Mouse (Mus musculus): ENCODE measurements around the gene Inf2. TPM values are rescaled to one million over a fixed set of nuclear protein-coding genes. Genes with fewer than 3 reads are reported as not detected.

The Inf2 gene
- polyA plus RNA-seq, 1 experiment from 2014 or later, result 2.2 TPM

- WGBS, result 60% methylated on average over 4 of the region's 4 CpGs
- Histone ChIP-seq H3K4me1 (ENCODE audit: control insufficient read depth, insufficient read depth, low read length) (peaks cover 7% of the 10 kb centered on the region; the same call in 1 of the 2 replicates), H3K4me2 (ENCODE audit: low read depth, severe bottlenecking) (no peak overlapping the region), H3K27ac (replicated peaks; ENCODE audit: low read depth, low read length) (no peak overlapping the region), H3K27me3 (ENCODE audit: control insufficient read depth, insufficient read depth, low read length) (no peaks in the 10 kb centered on the region), H3K4me3 (ENCODE audit: low read depth, low read length) (no peak overlapping the region), H3K36me3 (ENCODE audit: control insufficient read depth, insufficient read depth, low read length) (no peaks in the 10 kb centered on the region), H3K9me3 (ENCODE audit: control insufficient read depth, low read length) (no peaks in the 10 kb centered on the region), H3K9ac (ENCODE audit: low read length) (no peak overlapping the region)
- DNase-seq (ENCODE audit: low spot score) (no peak), ATAC-seq (ENCODE audit: insufficient number of reproducible peaks, low FRiP score, low TSS enrichment, low read depth) (no peak)
Observed at GRCm38 (mm10) chr12:112594989-112595388, 6.4 kb downstream of the Inf2 start.

DNA sequence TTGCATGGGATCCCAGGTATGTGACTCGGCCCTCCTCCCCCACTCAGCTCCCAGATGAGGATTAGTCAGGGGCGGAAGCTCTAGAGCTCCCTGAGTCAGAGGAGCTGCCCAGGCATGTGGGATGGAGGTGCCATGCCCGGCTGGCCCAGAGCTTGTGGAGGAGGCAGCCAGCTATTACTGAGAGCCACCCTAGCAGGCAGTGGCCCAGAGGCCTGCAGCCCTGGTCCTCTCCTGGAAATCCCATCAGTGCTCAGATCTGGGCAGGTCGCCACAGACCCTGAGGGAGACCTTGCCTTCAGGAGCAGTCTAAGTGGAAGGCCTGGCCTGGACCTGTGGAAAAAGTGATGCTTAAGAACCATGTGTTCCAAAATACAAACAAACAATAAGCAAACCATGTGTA lies 7.0 kb downstream of the Inf2 start:
- Histone ChIP-seq H3K27me3 (ENCODE audit: control insufficient read depth, insufficient read depth, low read length) (no peaks in the 10 kb centered on the region), H3K27ac (replicated peaks; ENCODE audit: low read depth, low read length) (no peak overlapping the region)
- WGBS, result 76% methylated on average over 4 of the region's 4 CpGs

DNA sequence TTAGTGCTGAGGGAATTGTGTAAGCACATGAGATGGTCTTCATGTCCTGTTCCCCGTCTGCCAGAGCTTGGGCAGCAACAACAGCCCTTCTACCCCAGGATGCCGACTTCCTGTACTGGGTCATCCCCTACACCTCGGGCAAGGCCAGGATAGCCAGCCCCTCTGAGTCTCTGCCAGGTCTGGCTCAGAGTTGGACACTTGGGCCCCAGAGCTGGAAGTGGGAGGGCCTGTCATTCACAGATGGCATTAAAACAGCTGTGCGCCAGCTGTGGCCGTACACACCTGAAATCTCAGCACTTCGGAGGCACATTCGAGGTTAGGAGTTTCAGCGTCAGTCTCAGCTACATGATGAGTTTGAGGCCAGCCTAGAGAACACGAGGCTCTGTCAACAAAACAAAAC lies 7.9 kb downstream of the Inf2 start:
- WGBS, result 66% methylated on average over 9 of the region's 9 CpGs
- H3K4me1 ChIP-seq (ENCODE audit: control insufficient read depth, insufficient read depth, low read length), result peaks cover 9% of the 10 kb centered on the region; the same call in 1 of the 2 replicates
- no peaks in the 10 kb centered on the region for H3K36me3 ChIP-seq (ENCODE audit: control insufficient read depth, insufficient read depth, low read length)
- H3K9me3 ChIP-seq (ENCODE audit: control insufficient read depth, low read length), result no peaks in the 10 kb centered on the region
- no peak overlapping the region for H3K9ac ChIP-seq (ENCODE audit: low read length)
- no peak overlapping the region for H3K27ac ChIP-seq (replicated peaks; ENCODE audit: low read depth, low read length)
- H3K4me2 ChIP-seq (ENCODE audit: low read depth, severe bottlenecking), result no peak overlapping the region
- no peak overlapping the region for H3K4me3 ChIP-seq (ENCODE audit: low read depth, low read length)
- H3K27me3 ChIP-seq (ENCODE audit: control insufficient read depth, insufficient read depth, low read length), result no peaks in the 10 kb centered on the region
- ATAC-seq (ENCODE audit: insufficient number of reproducible peaks, low FRiP score, low TSS enrichment, low read depth), result no peak
- no peak for DNase-seq (ENCODE audit: low spot score)

More for the DNA sequence above, 7.0 kb downstream of the Inf2 start:
- Histone ChIP-seq H3K9ac (ENCODE audit: low read length) (no peak overlapping the region), H3K4me1 (ENCODE audit: control insufficient read depth, insufficient read depth, low read length) (peaks cover 9% of the 10 kb centered on the region; the same call in 1 of the 2 replicates), H3K9me3 (ENCODE audit: control insufficient read depth, low read length) (no peaks in the 10 kb centered on the region), H3K4me3 (ENCODE audit: low read depth, low read length) (no peak overlapping the region), H3K4me2 (ENCODE audit: low read depth, severe bottlenecking) (no peak overlapping the region), H3K36me3 (ENCODE audit: control insufficient read depth, insufficient read depth, low read length) (no peaks in the 10 kb centered on the region)
- ATAC-seq (ENCODE audit: insufficient number of reproducible peaks, low FRiP score, low TSS enrichment, low read depth) (no peak), DNase-seq (ENCODE audit: low spot score) (no peak)

- no peaks in the 10 kb centered on the region for H3K9me3 ChIP-seq (ENCODE audit: control insufficient read depth, low read length)
- H3K4me2 ChIP-seq (ENCODE audit: low read depth, severe bottlenecking), result no peak overlapping the region
- no peak for ATAC-seq (ENCODE audit: insufficient number of reproducible peaks, low FRiP score, low TSS enrichment, low read depth)
- H3K36me3 ChIP-seq (ENCODE audit: control insufficient read depth, insufficient read depth, low read length), result no peaks in the 10 kb centered on the region
- no peak for DNase-seq (ENCODE audit: low spot score)
- peaks cover 9% of the 10 kb centered on the region; the same call in 1 of the 2 replicates for H3K4me1 ChIP-seq (ENCODE audit: control insufficient read depth, insufficient read depth, low read length)
- whole genome bisulfite sequencing, result 80% methylated on average over 14 of the region's 14 CpGs
- H3K9ac ChIP-seq (ENCODE audit: low read length), result no peak overlapping the region
- H3K27ac ChIP-seq (replicated peaks; ENCODE audit: low read depth, low read length), result no peak overlapping the region
- no peak overlapping the region for H3K4me3 ChIP-seq (ENCODE audit: low read depth, low read length)
- no peaks in the 10 kb centered on the region for H3K27me3 ChIP-seq (ENCODE audit: control insufficient read depth, insufficient read depth, low read length)
Observed at GRCm38 (mm10) chr12:112596891-112597500, 8.4 kb downstream of the Inf2 start.

DNA sequence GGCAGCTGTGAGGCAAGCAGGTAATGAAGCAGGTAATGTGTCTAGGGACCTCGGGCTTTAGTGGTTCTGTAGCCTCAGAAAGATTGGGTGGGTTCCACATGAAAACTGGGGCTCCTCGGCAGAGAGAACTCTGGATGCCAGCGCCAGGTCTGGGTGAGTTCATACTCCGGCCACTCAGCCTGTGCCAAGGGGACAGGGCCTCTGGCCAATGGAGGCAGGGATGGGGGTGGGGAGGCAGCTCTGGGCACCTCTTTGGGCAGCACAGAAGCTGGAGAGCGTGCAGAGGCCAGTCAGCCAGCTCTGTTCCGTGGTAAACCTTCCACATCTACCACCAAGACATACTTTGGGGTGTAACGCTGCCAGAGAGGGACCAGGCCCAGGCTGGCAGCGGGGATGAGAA lies 9.0 kb downstream of the Inf2 start:
- no peak overlapping the region for H3K9ac ChIP-seq (ENCODE audit: low read length)
- no peak overlapping the region for H3K4me3 ChIP-seq (ENCODE audit: low read depth, low read length)
- H3K36me3 ChIP-seq (ENCODE audit: control insufficient read depth, insufficient read depth, low read length), result no peaks in the 10 kb centered on the region
- no peak for DNase-seq (ENCODE audit: low spot score)
- no peaks in the 10 kb centered on the region for H3K9me3 ChIP-seq (ENCODE audit: control insufficient read depth, low read length)
- H3K27ac ChIP-seq (replicated peaks; ENCODE audit: low read depth, low read length), result no peak overlapping the region
- no peak overlapping the region for H3K4me2 ChIP-seq (ENCODE audit: low read depth, severe bottlenecking)
- H3K27me3 ChIP-seq (ENCODE audit: control insufficient read depth, insufficient read depth, low read length), result no peaks in the 10 kb centered on the region
- 83% methylated on average over 8 of the region's 8 CpGs for WGBS
- ATAC-seq (ENCODE audit: insufficient number of reproducible peaks, low FRiP score, low TSS enrichment, low read depth), result no peak
- peaks cover 9% of the 10 kb centered on the region; the same call in 1 of the 2 replicates for H3K4me1 ChIP-seq (ENCODE audit: control insufficient read depth, insufficient read depth, low read length)

- Histone ChIP-seq H3K4me3 (ENCODE audit: low read depth, low read length) (no peak overlapping the region), H3K36me3 (ENCODE audit: control insufficient read depth, insufficient read depth, low read length) (no peaks in the 10 kb centered on the region), H3K4me2 (ENCODE audit: low read depth, severe bottlenecking) (no peak overlapping the region), H3K27me3 (ENCODE audit: control insufficient read depth, insufficient read depth, low read length) (no peaks in the 10 kb centered on the region), H3K9me3 (ENCODE audit: control insufficient read depth, low read length) (no peaks in the 10 kb centered on the region), H3K27ac (replicated peaks; ENCODE audit: low read depth, low read length) (no peak overlapping the region), H3K4me1 (ENCODE audit: control insufficient read depth, insufficient read depth, low read length) (peaks cover 9% of the 10 kb centered on the region; the same call in 1 of the 2 replicates), H3K9ac (ENCODE audit: low read length) (no peak overlapping the region)
- ATAC-seq (ENCODE audit: insufficient number of reproducible peaks, low FRiP score, low TSS enrichment, low read depth) (no peak), DNase-seq (ENCODE audit: low spot score) (no peak)
- WGBS, result 30% methylated on average over 4 of the region's 4 CpGs
Observed at GRCm38 (mm10) chr12:112599198-112599597, 10.6 kb downstream of the Inf2 start.

DNA sequence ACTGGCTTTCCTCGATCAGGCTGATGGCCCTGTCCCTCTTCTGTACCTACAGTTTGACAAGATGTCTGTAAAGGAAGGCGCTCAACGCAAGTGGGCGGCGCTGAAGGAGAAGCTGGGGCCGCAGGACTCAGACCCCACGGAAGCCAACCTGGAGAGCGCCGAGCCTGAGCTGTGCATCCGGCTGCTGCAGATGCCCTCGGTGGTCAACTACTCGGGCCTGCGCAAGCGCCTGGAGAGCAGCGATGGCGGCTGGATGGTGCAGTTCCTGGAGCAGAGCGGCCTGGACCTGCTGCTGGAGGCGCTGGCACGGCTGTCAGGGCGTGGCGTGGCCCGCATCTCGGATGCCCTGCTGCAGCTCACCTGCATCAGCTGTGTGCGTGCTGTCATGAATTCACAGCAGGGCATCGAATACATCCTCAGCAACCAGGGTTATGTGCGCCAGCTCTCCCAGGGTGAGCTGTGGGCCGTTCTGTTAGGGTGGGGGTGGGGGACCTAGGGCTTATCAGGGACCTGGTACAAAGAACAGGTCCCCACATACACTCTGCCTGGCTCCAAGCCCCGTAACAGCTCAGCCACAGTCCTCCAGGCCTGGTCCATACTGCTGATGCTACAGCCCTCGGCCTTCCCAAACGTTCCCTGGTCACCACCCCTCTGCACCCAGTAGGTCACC lies 11.5 kb downstream of the Inf2 start:
- H3K4me3 ChIP-seq (ENCODE audit: low read depth, low read length), result no peak overlapping the region
- H3K27me3 ChIP-seq (ENCODE audit: control insufficient read depth, insufficient read depth, low read length), result no peaks in the 10 kb centered on the region
- H3K27ac ChIP-seq (replicated peaks; ENCODE audit: low read depth, low read length), result no peak overlapping the region
- 77% methylated on average over 30 of the region's 30 CpGs for WGBS
- no peaks in the 10 kb centered on the region for H3K9me3 ChIP-seq (ENCODE audit: control insufficient read depth, low read length)
- no peak for ATAC-seq (ENCODE audit: insufficient number of reproducible peaks, low FRiP score, low TSS enrichment, low read depth)
- no peak for DNase-seq (ENCODE audit: low spot score)
- H3K36me3 ChIP-seq (ENCODE audit: control insufficient read depth, insufficient read depth, low read length), result no peaks in the 10 kb centered on the region
- H3K4me2 ChIP-seq (ENCODE audit: low read depth, severe bottlenecking), result no peak overlapping the region
- H3K9ac ChIP-seq (ENCODE audit: low read length), result no peak overlapping the region
- H3K4me1 ChIP-seq (ENCODE audit: control insufficient read depth, insufficient read depth, low read length), result peaks cover 9% of the 10 kb centered on the region; the same call in 1 of the 2 replicates

- no peak overlapping the region for H3K4me3 ChIP-seq (ENCODE audit: low read depth, low read length)
- DNase-seq (ENCODE audit: low spot score) (no peak), ATAC-seq (ENCODE audit: insufficient number of reproducible peaks, low FRiP score, low TSS enrichment, low read depth) (no peak)
- no peak overlapping the region for H3K9ac ChIP-seq (ENCODE audit: low read length)
- H3K27ac ChIP-seq (replicated peaks; ENCODE audit: low read depth, low read length), result no peak overlapping the region
- peaks cover 6% of the 10 kb centered on the region; the same call in 1 of the 2 replicates for H3K4me1 ChIP-seq (ENCODE audit: control insufficient read depth, insufficient read depth, low read length)
- H3K27me3 ChIP-seq (ENCODE audit: control insufficient read depth, insufficient read depth, low read length), result no peaks in the 10 kb centered on the region
- no peak overlapping the region for H3K4me2 ChIP-seq (ENCODE audit: low read depth, severe bottlenecking)
- no peaks in the 10 kb centered on the region for H3K36me3 ChIP-seq (ENCODE audit: control insufficient read depth, insufficient read depth, low read length)
- no peaks in the 10 kb centered on the region for H3K9me3 ChIP-seq (ENCODE audit: control insufficient read depth, low read length)
- WGBS, result 86% methylated on average over 5 of the region's 5 CpGs
Observed at GRCm38 (mm10) chr12:112604022-112604421, 15.4 kb downstream of the Inf2 start.
